Mouse (Mus musculus) lung, postnatal 0 days (tissue): ENCODE results near the gene Nit2. TPM values are rescaled to one million over a fixed set of nuclear protein-coding genes. Genes with fewer than 3 reads are reported as not detected.

Experiments
- ATAC-seq: fragments of 200-750 bp; cut with Nextera tagmentation; 2 replicates; pipeline ENCODE4 v1.8.0; 2017; ENCODE audit warnings: moderate library complexity
- DNase-seq: peaks from one replicate; pipeline ENCODE4 v3.0.0-alpha.2; 2016; ENCODE audit warnings: low spot score
- H3K27ac ChIP-seq: fragments of 300-500 bp; sonication (generic); 2 replicates; pipeline ENCODE4 v1.5.1; 2014; ENCODE audit warnings: antibody characterized with exemption, mild to moderate bottlenecking, low read length, mixed read lengths
- H3K27me3 ChIP-seq: fragments of 300-500 bp; sonication (generic); replicated peaks from 2 replicates; pipeline ENCODE4 v1.6.1; 2014; ENCODE audit warnings: low read length, mixed read lengths; ENCODE audit not compliant: insufficient read depth
- H3K36me3 ChIP-seq: fragments of 300-500 bp; sonication (generic); 2 replicates; pipeline ENCODE4 v1.6.1; 2014; ENCODE audit warnings: low read length, mixed read lengths; ENCODE audit not compliant: insufficient read depth
- H3K4me1 ChIP-seq: fragments of 300-500 bp; sonication (generic); 2 replicates; pipeline ENCODE4 v1.6.1; 2014; ENCODE audit warnings: antibody characterized with exemption, low read depth, low read length, mixed read lengths; ENCODE audit not compliant: insufficient read depth
- H3K4me2 ChIP-seq: fragments of 300-500 bp; sonication (generic); replicated peaks from 2 replicates; pipeline ENCODE4 v1.6.1; 2014; ENCODE audit warnings: low read depth, mild to moderate bottlenecking, low read length, moderate library complexity, mixed read lengths
- H3K4me3 ChIP-seq: fragments of 300-500 bp; sonication (generic); 2 replicates; pipeline ENCODE4 v1.5.1; 2014; ENCODE audit warnings: low read depth, low read length
- H3K9ac ChIP-seq: fragments of 300-500 bp; sonication (generic); replicated peaks from 2 replicates; pipeline ENCODE4 v1.6.1; 2014; ENCODE audit warnings: low read depth, mild to moderate bottlenecking
- H3K9me3 ChIP-seq: fragments of 300-500 bp; sonication (generic); 2 replicates; pipeline ENCODE4 v1.6.1; 2016; ENCODE audit warnings: low read length, mixed read lengths
- CTCF ChIP-seq: IDR thresholded peaks from 2 replicates; pipeline ENCODE4 v1.5.1; 2016; ENCODE audit warnings: antibody characterized with exemption, mild to moderate bottlenecking
- EP300 ChIP-seq: IDR thresholded peaks from 2 replicates; pipeline ENCODE4 v1.6.1; 2016; ENCODE audit warnings: antibody characterized with exemption, mild to moderate bottlenecking, control low read depth
- WGBS: fragments of 180-500 bp; shearing (Covaris S2); extraction: QIAGEN DNeasy Blood & Tissue Kit; methylation state at CpG from one replicate; pipeline ENCODE4 v1.1.7; 2014; 5-methylcytosine and 5-hydroxymethylcytosine counted together
- polyA plus RNA-seq: library from polyadenylated mRNA; unstranded; fragments of >200 nt; fragmentation: Nextera tagmentation; extraction: Ambion mirVana; gene quantifications from 2 replicates; pipeline ENCODE4 v1.2.1, GENCODE M21; 2015

Nit2 gene
- polyA plus RNA-seq, 1 experiment from 2014 or later: 35.8 TPM

DNA sequence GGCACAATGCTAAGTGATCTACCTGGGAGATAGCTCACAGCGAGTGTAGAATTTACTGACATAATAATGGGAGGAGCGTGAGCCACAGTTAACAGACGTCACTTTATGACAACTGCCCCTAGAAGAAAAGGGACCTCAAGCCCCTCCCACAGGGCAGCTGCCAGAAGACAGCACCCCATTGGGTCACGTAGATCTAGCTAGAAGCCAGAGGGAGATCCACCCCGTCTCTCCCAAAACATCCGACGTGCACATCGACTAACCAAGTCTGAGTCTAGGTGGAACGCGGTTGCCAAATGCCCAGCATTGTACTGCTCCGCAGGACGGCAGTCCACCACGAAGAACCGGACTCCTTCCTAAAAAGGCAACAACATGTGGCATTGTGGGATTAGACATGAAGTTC, 24.1 kb upstream of the Nit2 start:
- TF ChIP-seq EP300 (no peak), CTCF (no peak)
- H3K4me3 ChIP-seq: no peak overlapping the region
- no peaks in the 10 kb centered on the region for H3K27me3 ChIP-seq
- no peak for ATAC-seq
- no peaks in the 10 kb centered on the region for H3K9me3 ChIP-seq
- H3K4me1 ChIP-seq: no peaks in the 10 kb centered on the region
- peaks cover 20% of the 10 kb centered on the region for H3K36me3 ChIP-seq
- no peak for DNase-seq
- WGBS: 91% methylated on average over 14 of the region's 14 CpGs
- no peak overlapping the region for H3K9ac ChIP-seq
- H3K4me2 ChIP-seq: no peak overlapping the region
- no peak overlapping the region for H3K27ac ChIP-seq

DNA sequence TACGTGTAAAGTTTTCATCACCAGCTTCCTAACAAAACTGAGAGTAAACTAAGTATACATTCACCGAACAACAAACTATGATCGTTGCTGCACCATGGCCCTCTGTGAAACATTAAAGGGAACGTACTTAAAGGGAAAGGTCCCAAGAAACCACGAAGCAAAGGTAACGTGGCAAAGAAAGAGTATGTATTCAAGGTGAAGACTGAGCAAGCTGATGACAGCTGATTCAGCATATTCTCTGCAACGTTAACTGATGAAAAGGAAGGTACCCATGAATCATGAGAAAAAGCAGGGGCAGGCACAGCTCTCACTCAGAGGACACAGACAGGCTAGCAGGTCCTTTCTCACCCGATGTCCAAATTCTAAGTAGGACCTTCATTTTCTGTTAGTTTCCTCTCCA, 23.2 kb upstream of the Nit2 start:
- Histone ChIP-seq H3K27ac (no peak overlapping the region), H3K4me1 (no peaks in the 10 kb centered on the region), H3K36me3 (peaks cover 20% of the 10 kb centered on the region), H3K4me2 (no peak overlapping the region), H3K9ac (no peak overlapping the region), H3K4me3 (no peak overlapping the region), H3K9me3 (no peaks in the 10 kb centered on the region), H3K27me3 (no peaks in the 10 kb centered on the region)
- TF ChIP-seq EP300 (no peak), CTCF (no peak)
- DNase-seq (no peak), ATAC-seq (no peak)
- WGBS: 85% methylated on average over 8 of the region's 8 CpGs

DNA sequence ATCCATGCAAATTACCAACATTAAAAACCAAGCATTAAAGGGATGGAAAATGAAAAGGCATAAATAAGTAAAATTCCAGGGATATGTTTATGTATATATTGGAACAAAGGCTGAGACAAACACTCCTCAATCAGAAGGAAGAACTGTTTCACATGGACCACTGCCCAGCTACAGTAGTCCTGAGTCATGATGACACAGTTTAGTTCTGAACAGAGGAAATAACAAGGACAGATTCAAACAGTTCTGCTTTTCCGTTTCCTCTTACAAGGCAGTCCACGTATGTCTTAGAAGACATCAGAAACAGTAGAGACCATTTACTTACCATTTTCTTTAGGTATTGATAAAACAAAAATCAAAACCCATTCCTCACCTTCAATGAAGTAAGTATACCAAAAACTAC, 22.4 kb upstream of the Nit2 start:
- H3K4me2 ChIP-seq: no peak overlapping the region
- 57% methylated on average over 2 of the region's 2 CpGs for WGBS
- peak; percentile 29 for DNase-seq

DNA sequence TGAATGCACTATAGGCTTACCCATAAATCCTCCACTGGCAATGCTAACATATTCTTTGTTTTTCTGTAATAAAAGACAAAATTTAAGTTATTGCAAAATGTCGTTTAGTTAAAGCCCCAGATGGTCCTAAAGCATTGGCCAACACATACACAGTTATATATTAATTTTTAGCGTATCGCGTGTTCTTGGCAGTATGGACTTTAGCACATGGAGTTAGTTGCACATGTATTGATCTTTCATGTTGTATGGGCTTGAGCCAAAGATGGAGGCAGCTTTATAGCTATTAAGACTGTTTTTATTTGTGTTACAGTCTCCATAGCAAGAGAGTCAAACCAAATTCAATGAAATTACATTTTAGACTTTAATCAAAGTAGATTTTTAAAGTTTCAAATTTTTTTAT, 19.5 kb upstream of the Nit2 start:
- H3K27ac ChIP-seq: no peak overlapping the region
- no peaks in the 10 kb centered on the region for H3K9me3 ChIP-seq
- ATAC-seq: no peak
- H3K4me3 ChIP-seq: no peak overlapping the region
- no peaks in the 10 kb centered on the region for H3K4me1 ChIP-seq
- TF ChIP-seq CTCF (no peak), EP300 (no peak)
- no peak overlapping the region for H3K4me2 ChIP-seq
- peaks cover 30% of the 10 kb centered on the region for H3K36me3 ChIP-seq
- no peak overlapping the region for H3K9ac ChIP-seq
- WGBS: 96% methylated on average over 4 of the region's 4 CpGs
- DNase-seq: no peak
- no peaks in the 10 kb centered on the region for H3K27me3 ChIP-seq

More for the DNA sequence above, 22.4 kb upstream of the Nit2 start:
- H3K4me3 ChIP-seq: no peak overlapping the region
- H3K4me1 ChIP-seq: no peaks in the 10 kb centered on the region
- no peaks in the 10 kb centered on the region for H3K27me3 ChIP-seq
- no peak overlapping the region for H3K9ac ChIP-seq
- ATAC-seq: no peak
- H3K9me3 ChIP-seq: no peaks in the 10 kb centered on the region
- TF ChIP-seq CTCF: no peak
- TF ChIP-seq EP300: no peak
- peaks cover 20% of the 10 kb centered on the region for H3K36me3 ChIP-seq
- H3K27ac ChIP-seq: no peak overlapping the region

DNA sequence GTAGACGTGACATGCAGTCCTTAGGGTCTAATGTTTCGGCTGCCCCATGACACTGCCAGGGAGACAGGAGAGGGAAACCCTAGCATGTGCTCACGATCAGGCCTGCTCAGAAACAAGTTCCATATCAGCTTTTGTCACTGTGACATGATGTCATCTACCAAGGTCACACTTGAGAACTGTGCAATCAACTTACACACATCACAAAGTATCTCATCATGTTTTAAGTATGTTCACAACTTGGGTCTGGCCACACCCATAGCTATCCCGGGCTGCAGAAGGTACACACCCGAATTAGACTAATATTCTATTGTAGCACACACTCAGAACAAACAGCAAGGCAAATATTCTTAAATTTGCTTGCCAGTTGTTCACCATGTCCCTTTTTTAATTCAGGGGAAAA, 14.9 kb upstream of the Nit2 start:
- no peak overlapping the region for H3K4me2 ChIP-seq
- H3K36me3 ChIP-seq: peaks cover 21% of the 10 kb centered on the region; the same call in 1 of the 2 replicates
- H3K9ac ChIP-seq: no peak overlapping the region
- H3K27ac ChIP-seq: no peak overlapping the region
- H3K9me3 ChIP-seq: no peaks in the 10 kb centered on the region
- no peaks in the 10 kb centered on the region for H3K27me3 ChIP-seq
- ATAC-seq: no peak
- no peaks in the 10 kb centered on the region for H3K4me1 ChIP-seq
- no peak for DNase-seq
- TF ChIP-seq CTCF (no peak), EP300 (no peak)
- no peak overlapping the region for H3K4me3 ChIP-seq
- 76% methylated on average over 5 of the region's 5 CpGs for WGBS

DNA sequence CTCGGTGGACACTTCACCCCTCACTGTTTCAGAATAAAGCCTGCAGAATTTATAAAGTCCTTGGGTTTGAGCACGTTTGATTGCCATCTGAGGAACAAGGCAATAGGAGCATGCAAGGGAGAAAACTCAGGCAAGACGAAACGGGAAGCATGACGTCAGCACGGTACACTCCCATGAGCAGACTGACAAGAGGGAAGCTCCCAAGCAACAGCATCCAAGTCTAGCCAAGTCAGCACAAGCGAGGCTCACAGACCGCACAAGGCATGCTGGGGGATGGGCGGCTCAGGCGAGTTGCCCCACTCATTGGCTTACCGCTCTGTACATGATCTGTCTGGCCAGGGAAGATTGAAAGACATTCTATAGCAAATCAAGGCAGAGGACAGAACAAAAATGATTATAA, 14.0 kb upstream of the Nit2 start:
- no peaks in the 10 kb centered on the region for H3K27me3 ChIP-seq
- DNase-seq (no peak), ATAC-seq (no peak)
- no peaks in the 10 kb centered on the region for H3K4me1 ChIP-seq
- no peak for TF ChIP-seq EP300
- no peak for TF ChIP-seq CTCF
- H3K4me2 ChIP-seq: no peak overlapping the region
- no peak overlapping the region for H3K27ac ChIP-seq
- no peak overlapping the region for H3K4me3 ChIP-seq
- H3K9ac ChIP-seq: no peak overlapping the region
- H3K36me3 ChIP-seq: peaks cover 21% of the 10 kb centered on the region; the same call in 1 of the 2 replicates
- 79% methylated on average over 11 of the region's 11 CpGs for WGBS
- no peaks in the 10 kb centered on the region for H3K9me3 ChIP-seq

DNA sequence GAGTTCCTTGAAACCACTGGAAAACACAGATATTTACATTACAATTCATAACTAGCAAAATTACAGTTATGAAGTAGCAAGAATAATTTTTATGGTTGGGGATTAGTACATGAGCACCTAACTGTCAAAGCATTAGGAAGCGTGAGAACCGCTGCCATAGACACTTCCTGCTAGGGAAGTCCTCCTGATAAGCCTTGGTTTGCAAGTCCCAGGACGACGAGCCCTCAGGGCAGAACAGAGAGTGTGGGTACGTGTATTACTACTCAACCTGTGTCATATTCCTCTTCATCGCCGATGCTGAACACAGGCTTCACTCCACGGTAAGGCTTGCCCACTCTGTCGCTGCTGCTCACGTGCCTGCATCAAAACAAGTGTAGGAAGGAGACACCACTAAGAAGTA, 10.5 kb upstream of the Nit2 start:
- ATAC-seq: no peak

More for the DNA sequence above, 10.5 kb upstream of the Nit2 start:
- Histone ChIP-seq H3K9me3 (no peaks in the 10 kb centered on the region), H3K4me2 (no peak overlapping the region), H3K27ac (no peak overlapping the region), H3K36me3 (peaks cover 10% of the 10 kb centered on the region; the same call in 1 of the 2 replicates), H3K27me3 (no peaks in the 10 kb centered on the region), H3K9ac (no peak overlapping the region), H3K4me3 (no peak overlapping the region), H3K4me1 (no peaks in the 10 kb centered on the region)
- 85% methylated on average over 10 of the region's 10 CpGs for WGBS
- TF ChIP-seq CTCF: no peak
- TF ChIP-seq EP300: no peak
- no peak for DNase-seq
